Mouse (Mus musculus) liver, embryonic 14.5 days (tissue): ENCODE measurements around the gene Itih3. TPM values are rescaled to one million over a fixed set of nuclear protein-coding genes. Genes with fewer than 3 reads are reported as not detected.
A peak's percentile ranks its signal among the peaks of the same experiment; 100 is the strongest.

Source experiments
- ATAC-seq: fragments of 200-750 bp; cut with Nextera tagmentation; 2 replicates; pipeline ENCODE4 v1.8.0; 2017; ENCODE audit warnings: moderate number of reproducible peaks, mild to moderate bottlenecking, moderate library complexity; ENCODE audit not compliant: insufficient read depth
- DNase-seq, 3 experiments: peaks; one replicate each; pipeline ENCODE4 v3.0.0-alpha.2; 2012 to 2013; ENCODE audit warnings: low read depth in 3 of 3, low spot score in 3 of 3
- H3K27ac ChIP-seq: fragments of 300-500 bp; sonication (generic); 2 replicates; pipeline ENCODE4 v1.5.1; 2014; ENCODE audit warnings: moderate library complexity, mild to moderate bottlenecking, control low read depth, inconsistent platforms
- H3K27me3 ChIP-seq: fragments of 300-500 bp; sonication (generic); 2 replicates; pipeline ENCODE4 v1.6.1; 2014; ENCODE audit warnings: mild to moderate bottlenecking, low read length, moderate library complexity; ENCODE audit not compliant: control insufficient read depth, insufficient read depth
- H3K36me3 ChIP-seq: fragments of 300-500 bp; sonication (generic); replicated peaks from 2 replicates; pipeline ENCODE4 v1.6.1; 2014; ENCODE audit warnings: low read depth; ENCODE audit not compliant: control insufficient read depth, insufficient read depth
- H3K4me1 ChIP-seq, 2 experiments: fragments of 200-500 bp in 1 of 2; fragments of 300-500 bp in 1 of 2; sonication (generic) in 1 of 2; replicated peaks; 2 replicates each; pipeline ENCODE4 v1.6.1; 2012 to 2014; ENCODE audit warnings: antibody characterized with exemption in 1 of 2, inconsistent platforms in 1 of 2, low read length in 1 of 2; ENCODE audit not compliant: control insufficient read depth in 2 of 2, insufficient read depth in 2 of 2
- H3K4me2 ChIP-seq: fragments of 300-500 bp; sonication (generic); 2 replicates; pipeline ENCODE4 v1.6.1; 2014; ENCODE audit warnings: low read depth, mild to moderate bottlenecking, control low read depth, moderate library complexity
- H3K4me3 ChIP-seq, 2 experiments: fragments of 200-500 bp in 1 of 2; fragments of 300-500 bp in 1 of 2; sonication (generic) in 1 of 2; 2 replicates each; pipeline ENCODE4 v1.5.1; 2012 to 2014; ENCODE audit warnings: low read depth in 2 of 2, low read length in 2 of 2, mild to moderate bottlenecking in 2 of 2, control low read depth in 1 of 2, inconsistent platforms in 1 of 2, moderate library complexity in 1 of 2; ENCODE audit not compliant: insufficient read depth in 1 of 2
- H3K9ac ChIP-seq: fragments of 300-500 bp; sonication (generic); replicated peaks from 2 replicates; pipeline ENCODE4 v1.6.1; 2014; ENCODE audit warnings: mild to moderate bottlenecking, control low read depth, moderate library complexity
- H3K9me3 ChIP-seq: fragments of 300-500 bp; sonication (generic); 2 replicates; pipeline ENCODE4 v1.6.1; 2016; ENCODE audit warnings: low read length, mixed read lengths; ENCODE audit not compliant: control insufficient read depth
- CTCF ChIP-seq: IDR thresholded peaks from 2 replicates; pipeline ENCODE4 v1.5.1; 2016; ENCODE audit warnings: antibody characterized with exemption, low read depth, control low read depth
- EP300 ChIP-seq: IDR thresholded peaks from 2 replicates; pipeline ENCODE4 v1.6.1; 2016; ENCODE audit warnings: antibody characterized with exemption, low read depth
- WGBS: fragments of 180-500 bp; shearing (Covaris S2); extraction: QIAGEN DNeasy Blood & Tissue Kit; methylation state at CpG from one replicate; pipeline ENCODE4 v1.1.7; 2014; ENCODE audit not compliant: insufficient replicate concordance; 5-methylcytosine and 5-hydroxymethylcytosine counted together
- polyA plus RNA-seq, 2 experiments: library from polyadenylated mRNA; depleted of rRNA in 1 of 2; stranded (reverse) in 1 of 2; unstranded in 1 of 2; fragments of >200 nt; fragmentation: Nextera tagmentation in 1 of 2; extraction: Ambion mirVana in 1 of 2; gene quantifications; 2 replicates each; pipeline versions ENCODE4 v1.2.1 to v1.2.3; 2012 to 2014

Itih3 gene
- polyA plus RNA-seq, 2 experiments = 152 to 275 TPM

GRCm38 (mm10) chr14:30949986-30950385 lies 26.4 kb upstream of the Itih3 start:
- ATAC-seq = no peak
- Histone ChIP-seq H3K4me2 (no peak overlapping the region), H3K9ac (no peak overlapping the region), H3K4me1 (peaks cover 8 to 17% of the 10 kb centered on the region in 2 experiments), H3K4me3 (no peak overlapping the region), H3K27ac (no peak overlapping the region), H3K9me3 (no peaks in the 10 kb centered on the region), H3K27me3 (no peaks in the 10 kb centered on the region), H3K36me3 (no peaks in the 10 kb centered on the region; the same call in 1 of the 2 replicates)
- no peak for TF ChIP-seq CTCF
- TF ChIP-seq EP300 = no peak
- WGBS = 84% methylated on average over 10 of the region's 10 CpGs
- no peak for DNase-seq

GRCm38 (mm10) chr14:30944745-30945144 lies 21.2 kb upstream of the Itih3 start:
- WGBS = 58% methylated on average over 2 of the region's 2 CpGs
- peak overlapping the region; percentile 9; the same call in 1 of the 2 replicates for H3K27ac ChIP-seq
- peaks cover 0 to 10% of the 10 kb centered on the region in 2 experiments; a peak in 2 of 4 replicates for H3K4me1 ChIP-seq
- peak in 1 of 3 experiments; percentile 37 for DNase-seq
- H3K9ac ChIP-seq = no peak overlapping the region
- H3K36me3 ChIP-seq = no peaks in the 10 kb centered on the region
- peak; percentile 76 for ATAC-seq
- H3K9me3 ChIP-seq = no peaks in the 10 kb centered on the region
- no peaks in the 10 kb centered on the region for H3K27me3 ChIP-seq
- no peak overlapping the region for H3K4me3 ChIP-seq
- H3K4me2 ChIP-seq = no peak overlapping the region
- TF ChIP-seq CTCF (no peak), EP300 (peak; percentile 15; the same call in 1 of the 2 replicates)

GRCm38 (mm10) chr14:30943860-30944674 lies 20.5 kb upstream of the Itih3 start:
- ATAC-seq (peak; percentile 55; the same call in 1 of the 2 replicates), DNase-seq (no peak)
- Histone ChIP-seq H3K4me2 (no peak overlapping the region), H3K27me3 (no peaks in the 10 kb centered on the region), H3K4me1 (peaks cover 0 to 10% of the 10 kb centered on the region in 2 experiments; a peak in 2 of 4 replicates), H3K36me3 (no peaks in the 10 kb centered on the region), H3K9ac (no peak overlapping the region), H3K27ac (peak overlapping the region; percentile 9; the same call in 1 of the 2 replicates), H3K4me3 (no peak overlapping the region), H3K9me3 (no peaks in the 10 kb centered on the region)
- WGBS = 53% methylated on average over 11 of the region's 11 CpGs
- TF ChIP-seq EP300 (no peak), CTCF (peak; percentile 74)

- ATAC-seq = peak; percentile 40
- Histone ChIP-seq H3K4me1 (peaks cover 0 to 10% of the 10 kb centered on the region in 2 experiments; a peak in 2 of 4 replicates), H3K4me2 (peak within 1 kb of the TSS; percentile 46), H3K4me3 (peak within 1 kb of the TSS; percentile 5 to 40), H3K36me3 (no peaks in the 10 kb centered on the region), H3K9ac (no peak within 1 kb of the TSS), H3K27me3 (no peaks in the 10 kb centered on the region), H3K9me3 (no peaks in the 10 kb centered on the region), H3K27ac (no peak within 1 kb of the TSS)
- 74% methylated on average over 7 of the region's 7 CpGs for WGBS
- DNase-seq = no peak
- TF ChIP-seq EP300 (no peak), CTCF (no peak)
Observed at GRCm38 (mm10) chr14:30943038-30943437, 19.5 kb upstream of the Itih3 start, which contains the start of gene Itih1. Gene Itih1 (minus strand): TSS chr14:30943289.

GRCm38 (mm10) chr14:30942254-30942653 lies 18.7 kb upstream of the Itih3 start:
- no peaks in the 10 kb centered on the region for H3K36me3 ChIP-seq
- no peak overlapping the region for H3K9ac ChIP-seq
- 50% methylated on average over 4 of the region's 4 CpGs for WGBS
- H3K9me3 ChIP-seq = no peaks in the 10 kb centered on the region
- peaks cover 0 to 10% of the 10 kb centered on the region in 2 experiments; a peak in 2 of 4 replicates for H3K4me1 ChIP-seq
- no peak for DNase-seq
- no peak for TF ChIP-seq CTCF
- no peak for TF ChIP-seq EP300
- ATAC-seq = no peak
- no peak overlapping the region for H3K4me3 ChIP-seq
- peak overlapping the region; percentile 46 for H3K4me2 ChIP-seq
- H3K27me3 ChIP-seq = no peaks in the 10 kb centered on the region
- no peak overlapping the region for H3K27ac ChIP-seq
